Mouse (Mus musculus) megakaryocyte, adult 5-6 weeks (primary cell): ENCODE measurements around the gene Zfp982. TPM values are rescaled to one million over a fixed set of nuclear protein-coding genes. Genes with fewer than 3 reads are reported as not detected.
A peak's percentile ranks its signal among the peaks of the same experiment; 100 is the strongest.
"Not testable (repeated sequence)": the region's sequence is repeated elsewhere in the genome, so short reads cannot be mapped to it uniquely, and the experiment has no call there.

Experiments
- ATAC-seq: 2 replicates; pipeline ENCODE4 v1.8.0; 2016; ENCODE audit warnings: mild to moderate bottlenecking, inconsistent platforms; ENCODE audit not compliant: poor library complexity, severe bottlenecking
- total RNA-seq, 2 experiments: library from RNA; stranded (forward) in 1 of 2; stranded (reverse) in 1 of 2; fragments of 153-499, 151-499 nt in 1 of 2; fragments of 221-1000, 200-1000 nt in 1 of 2; gene quantifications; 2 replicates each; pipeline versions ENCODE4 v1.2.3 to v1.2.4; 2015 to 2017

Zfp982 gene
- total RNA-seq (2015), result 1.7 and 4.1 TPM in 2 replicates
- total RNA-seq (2017), result 1.7 TPM in 1 of 2 replicates, not detected in the other

- ATAC-seq, result not testable (repeated sequence)
Observed at GRCm38 (mm10) chr4:147492117-147492516, at the start of gene Zfp982. Gene Zfp982, plus strand, starts transcription at chr4:147492417.

DNA sequence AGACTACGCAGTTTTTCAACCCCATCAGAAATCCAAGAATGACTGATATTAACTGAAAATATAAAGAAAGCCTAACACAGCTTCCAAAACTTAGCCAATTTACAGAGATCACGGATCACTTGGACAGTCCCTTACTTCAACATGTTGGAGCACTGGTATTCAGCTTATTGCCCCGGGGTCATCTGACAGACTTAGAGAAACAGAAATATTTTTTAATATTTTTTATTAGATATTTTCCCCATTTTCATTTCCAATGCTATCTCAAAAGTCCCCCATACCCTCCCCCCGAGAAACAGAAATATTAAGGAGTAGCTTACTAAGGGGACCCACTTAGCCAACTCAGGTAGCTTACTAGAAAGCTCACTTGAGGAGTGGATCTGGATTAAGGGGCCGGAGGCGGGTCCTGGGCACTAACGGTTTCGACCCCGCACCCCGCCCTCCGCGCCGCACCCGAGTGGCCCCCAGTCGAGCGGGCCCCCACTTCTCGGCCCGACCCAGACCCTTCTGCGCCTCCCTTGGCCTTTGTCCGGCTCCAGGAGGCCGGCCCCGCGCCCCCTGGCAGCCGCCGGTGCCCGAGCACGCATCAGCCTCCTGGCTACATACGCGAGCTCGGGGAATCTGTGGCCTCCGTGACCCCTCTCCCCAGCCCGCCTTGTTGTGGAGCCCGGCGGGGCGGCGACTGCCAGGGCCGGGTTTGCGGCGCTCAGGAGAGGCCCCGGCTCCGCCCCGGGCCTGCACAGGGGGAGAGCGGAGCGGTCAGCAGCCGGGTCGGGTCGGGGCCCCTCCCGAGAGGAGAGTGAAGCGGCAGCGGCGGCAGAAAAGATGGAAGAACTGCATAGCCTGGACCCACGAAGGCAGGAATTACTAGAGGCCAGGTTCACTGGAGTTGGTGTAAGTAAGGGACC is 49.3 kb upstream of the Zfp982 start:
- peak; percentile 91 for ATAC-seq

DNA sequence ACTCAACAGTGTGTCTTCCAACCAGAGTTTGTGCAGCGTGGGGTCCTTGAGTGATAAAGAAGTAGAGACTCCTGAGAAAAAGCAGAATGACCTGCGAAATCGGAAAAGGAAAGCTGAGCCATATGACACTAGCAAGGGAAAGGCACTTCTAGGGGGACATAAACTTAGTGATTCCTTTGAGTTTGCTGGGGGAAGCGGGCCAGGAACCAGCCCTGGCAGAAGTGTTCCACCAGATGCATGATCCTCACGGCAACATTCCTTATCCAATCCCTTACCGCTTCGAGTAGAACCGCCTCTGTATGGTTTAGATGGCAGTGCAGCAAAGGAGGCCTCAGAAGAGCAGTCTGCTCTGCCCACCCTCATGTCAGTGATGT is 48.7 kb upstream of the Zfp982 start:
- ATAC-seq, result not testable (repeated sequence)

DNA sequence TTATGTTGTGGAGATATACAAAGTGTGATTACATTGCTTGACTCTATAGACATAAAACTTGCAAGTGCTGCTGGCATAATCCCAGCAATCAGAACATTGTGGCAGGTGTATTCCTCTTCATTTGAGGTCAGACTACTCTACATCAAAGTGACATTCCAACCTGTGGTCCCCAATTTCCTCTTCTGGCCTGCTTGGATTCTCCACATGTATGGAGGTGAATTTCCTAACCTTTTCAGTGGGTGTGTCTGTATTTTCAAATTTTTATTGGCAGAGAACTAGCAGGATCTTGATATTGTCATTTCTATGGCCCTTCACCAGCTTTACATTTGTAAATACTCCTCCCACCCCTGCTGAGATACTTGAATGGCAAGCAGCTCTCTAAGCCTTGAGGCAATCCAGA is 46.8 kb upstream of the Zfp982 start:
- ATAC-seq, result not testable (repeated sequence)

- ATAC-seq, result no peak
Observed at GRCm38 (mm10) chr4:147448358-147448757, 43.9 kb upstream of the Zfp982 start.

GRCm38 (mm10) chr4:147449099-147449581 is 43.1 kb upstream of the Zfp982 start:
- peak; percentile 18; the same call in 1 of the 2 replicates for ATAC-seq

GRCm38 (mm10) chr4:147449986-147450385 is 42.2 kb upstream of the Zfp982 start:
- ATAC-seq, result not testable (repeated sequence)

DNA sequence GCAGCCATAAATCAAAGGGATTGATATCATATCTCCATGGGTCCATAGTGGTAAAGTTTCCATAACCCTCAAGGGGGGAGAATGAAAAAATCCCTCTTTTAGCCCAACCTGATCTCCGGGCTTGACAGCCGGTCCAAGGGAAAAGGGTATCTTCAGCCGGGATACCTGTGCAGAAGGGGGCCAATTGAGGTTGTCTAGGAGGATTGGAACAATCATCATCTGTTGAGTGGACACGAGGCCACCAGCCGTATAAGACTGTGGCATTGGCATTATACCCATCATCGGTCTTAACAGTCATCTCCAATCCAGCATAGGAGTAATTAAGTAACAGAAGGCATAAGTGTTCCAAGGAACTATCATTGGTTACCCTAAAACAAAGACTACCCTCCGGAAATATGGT is 25.0 kb upstream of the Zfp982 start:
- not testable (repeated sequence) for ATAC-seq

DNA sequence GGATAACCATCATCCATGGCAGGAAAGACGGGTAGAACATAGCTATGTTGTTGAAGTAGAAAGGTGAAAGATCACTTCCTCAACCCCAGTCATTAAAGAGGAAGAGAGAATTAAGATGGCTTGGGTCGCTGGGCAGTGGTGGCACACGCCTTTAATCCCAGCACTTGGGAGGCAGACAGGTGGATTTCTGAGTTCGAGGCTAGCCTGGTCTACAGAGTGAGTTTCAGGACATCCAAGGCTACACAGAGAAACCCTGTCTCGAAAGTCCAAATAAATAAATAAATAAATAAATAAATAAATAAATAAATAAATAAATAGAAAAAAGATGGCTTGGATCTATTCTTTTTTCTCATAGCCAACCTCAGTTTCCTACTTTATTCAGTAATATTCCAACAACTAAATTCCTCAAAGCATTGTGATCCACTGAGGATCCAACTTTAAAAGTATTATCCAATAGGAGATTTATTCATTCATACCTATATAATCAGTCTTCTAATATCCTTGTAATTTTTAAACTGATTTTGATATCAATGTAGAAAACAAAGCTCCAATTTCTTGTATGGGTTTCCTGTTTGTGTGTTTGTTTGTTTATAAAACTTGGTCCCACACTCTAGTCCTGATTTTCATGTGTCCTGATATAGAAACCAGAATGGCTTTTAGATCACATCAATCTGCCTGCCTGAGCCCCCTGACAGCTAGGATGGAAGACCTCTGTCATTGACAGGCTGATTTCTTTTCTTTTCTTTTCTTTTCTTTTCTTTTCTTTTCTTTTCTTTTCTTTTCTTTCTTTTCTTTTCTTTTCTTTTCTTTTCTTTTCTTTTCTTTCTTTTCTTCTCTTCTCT is 6.8 kb downstream of the Zfp982 start:
- not testable (repeated sequence) for ATAC-seq

GRCm38 (mm10) chr4:147509174-147509573 is 17.0 kb downstream of the Zfp982 start:
- ATAC-seq, result no peak

- ATAC-seq, result peak; percentile 28
Observed at GRCm38 (mm10) chr4:147518981-147519380, 26.8 kb downstream of the Zfp982 start.

DNA sequence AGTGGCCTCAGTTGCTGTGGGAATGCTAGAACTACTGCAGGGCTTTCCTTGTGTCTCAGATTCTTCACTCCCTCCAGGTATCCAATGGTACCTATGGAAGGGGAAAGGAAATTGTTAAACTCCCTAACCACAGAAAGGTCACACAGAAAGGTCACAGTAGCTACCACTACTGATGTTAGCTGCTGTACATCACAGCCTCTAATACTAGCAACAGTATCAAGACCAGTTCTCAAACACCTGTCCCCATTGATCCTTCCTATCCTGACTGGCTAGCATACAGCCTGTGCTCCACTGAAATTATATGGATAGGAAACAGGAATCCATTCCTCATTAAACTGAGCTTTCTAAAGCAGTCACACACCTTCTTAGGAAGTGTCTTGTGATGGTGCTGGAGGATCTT is 27.9 kb downstream of the Zfp982 start:
- peak; percentile 20; the same call in 1 of the 2 replicates for ATAC-seq

GRCm38 (mm10) chr4:147525125-147525524 is 32.9 kb downstream of the Zfp982 start:
- no peak for ATAC-seq

DNA sequence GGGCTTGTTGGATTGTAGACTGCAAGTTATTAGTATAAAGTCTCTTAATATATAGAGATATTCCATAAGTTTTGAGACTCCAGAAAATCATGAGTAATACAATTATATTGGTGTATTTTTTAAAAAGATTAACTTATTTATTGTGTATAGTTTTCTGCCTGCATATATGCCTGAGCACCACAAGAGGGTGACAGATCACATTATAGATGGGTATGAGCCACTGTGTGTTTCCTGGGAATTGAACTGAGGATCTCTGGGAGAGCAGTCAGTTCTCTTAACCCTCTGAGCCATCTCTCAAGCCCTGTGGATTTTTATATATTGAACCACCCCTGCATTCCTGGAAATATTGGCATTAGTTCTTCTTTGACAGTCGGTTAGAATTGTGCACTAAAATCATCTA is 38.1 kb downstream of the Zfp982 start:
- ATAC-seq, result no peak

GRCm38 (mm10) chr4:147535916-147536315 is 43.7 kb downstream of the Zfp982 start:
- ATAC-seq, result not testable (repeated sequence)

- no peak for ATAC-seq
Observed at GRCm38 (mm10) chr4:147537702-147538101, 45.5 kb downstream of the Zfp982 start.

- ATAC-seq, result not testable (repeated sequence)
Observed at GRCm38 (mm10) chr4:147539918-147540317, 47.7 kb downstream of the Zfp982 start, which contains the start of gene Gm16503. Gene Gm16503, plus strand, starts transcription at chr4:147540218.

GRCm38 (mm10) chr4:147541105-147541504 is 48.9 kb downstream of the Zfp982 start:
- ATAC-seq, result no peak

- ATAC-seq, result not testable (repeated sequence)
Observed at GRCm38 (mm10) chr4:147553071-147553470, 60.9 kb downstream of the Zfp982 start, which contains the start of gene Zfp985. Gene Zfp985, plus strand, starts transcription at chr4:147553277.

DNA sequence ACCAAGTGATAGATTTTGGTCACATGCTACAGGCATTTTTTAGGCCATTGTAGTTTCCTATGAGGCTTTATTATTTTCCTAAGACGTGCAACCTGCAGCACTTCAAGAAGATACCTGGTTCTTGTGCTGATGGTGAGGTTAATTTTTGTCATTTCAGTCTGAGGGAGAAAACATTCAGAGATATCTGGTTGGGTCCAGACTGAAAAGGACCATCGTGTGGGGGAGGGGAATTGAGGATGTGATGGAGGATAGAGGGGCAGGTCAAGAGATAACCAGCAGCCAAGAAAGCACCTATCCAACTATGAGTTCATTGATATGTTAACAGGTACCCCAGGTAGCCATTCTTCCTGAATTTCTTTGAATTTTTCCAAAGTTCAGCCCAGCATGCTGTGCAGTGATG is 62.1 kb downstream of the Zfp982 start:
- not testable (repeated sequence) for ATAC-seq

DNA sequence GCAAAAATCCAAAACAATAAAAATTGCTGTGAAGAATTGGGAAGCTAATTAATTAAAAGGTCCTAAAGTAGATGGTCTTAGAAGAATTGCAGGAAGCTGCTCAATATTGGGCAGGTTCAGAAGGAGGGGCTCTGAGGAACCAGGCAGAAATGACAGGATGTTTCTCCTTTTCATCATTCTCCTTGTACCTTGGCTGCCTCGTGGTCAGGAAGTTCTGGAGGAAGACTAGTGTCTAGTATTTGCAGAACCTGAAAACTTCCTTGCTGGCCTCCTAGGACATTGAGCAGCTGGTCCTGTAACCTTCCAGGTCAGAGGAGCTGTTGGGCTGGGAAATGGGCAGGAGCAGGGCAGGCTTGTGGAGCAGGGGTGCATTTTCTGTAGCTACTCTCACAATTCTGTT is 64.7 kb downstream of the Zfp982 start:
- not testable (repeated sequence) for ATAC-seq
